Mouse (Mus musculus): Measurements from ENCODE around the gene Trim47. TPM values are rescaled to one million over a fixed set of nuclear protein-coding genes. Genes with fewer than 3 reads are reported as not detected.
"Not testable (repeated sequence)": the region's sequence is repeated elsewhere in the genome, so short reads cannot be mapped to it uniquely, and the experiment has no call there.

Gene Trim47
- total RNA-seq, 1 experiment from 2014 or later, result 17.1 TPM

- no peak for DNase-seq
These were observed 11.1 kb upstream of the Trim47 start for GRCm38 (mm10) chr11:116138096-116138467.

GRCm38 (mm10) chr11:116134171-116134570, 7.2 kb upstream of the Trim47 start:
- DNase-seq, result no peak

DNA sequence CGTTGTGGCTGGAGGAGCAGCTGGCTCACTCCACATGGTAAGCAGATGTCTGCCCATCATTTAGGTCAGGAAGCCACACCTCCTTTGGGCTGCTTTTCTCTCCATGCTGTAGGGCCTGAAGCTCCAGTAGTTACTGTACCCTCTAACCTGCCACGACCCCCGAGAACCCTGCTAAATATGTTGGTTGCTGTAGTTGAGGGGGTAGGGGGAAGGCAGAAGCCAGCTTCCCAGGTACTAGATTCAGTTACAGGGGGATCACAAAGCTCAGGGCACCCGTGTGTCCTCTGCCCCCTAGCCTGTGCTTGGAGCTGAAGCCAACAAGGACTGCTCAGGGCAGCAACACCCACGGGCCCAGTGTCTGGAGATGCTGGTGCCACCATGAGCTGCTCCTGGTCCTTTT, 6.5 kb upstream of the Trim47 start:
- no peak for DNase-seq

DNA sequence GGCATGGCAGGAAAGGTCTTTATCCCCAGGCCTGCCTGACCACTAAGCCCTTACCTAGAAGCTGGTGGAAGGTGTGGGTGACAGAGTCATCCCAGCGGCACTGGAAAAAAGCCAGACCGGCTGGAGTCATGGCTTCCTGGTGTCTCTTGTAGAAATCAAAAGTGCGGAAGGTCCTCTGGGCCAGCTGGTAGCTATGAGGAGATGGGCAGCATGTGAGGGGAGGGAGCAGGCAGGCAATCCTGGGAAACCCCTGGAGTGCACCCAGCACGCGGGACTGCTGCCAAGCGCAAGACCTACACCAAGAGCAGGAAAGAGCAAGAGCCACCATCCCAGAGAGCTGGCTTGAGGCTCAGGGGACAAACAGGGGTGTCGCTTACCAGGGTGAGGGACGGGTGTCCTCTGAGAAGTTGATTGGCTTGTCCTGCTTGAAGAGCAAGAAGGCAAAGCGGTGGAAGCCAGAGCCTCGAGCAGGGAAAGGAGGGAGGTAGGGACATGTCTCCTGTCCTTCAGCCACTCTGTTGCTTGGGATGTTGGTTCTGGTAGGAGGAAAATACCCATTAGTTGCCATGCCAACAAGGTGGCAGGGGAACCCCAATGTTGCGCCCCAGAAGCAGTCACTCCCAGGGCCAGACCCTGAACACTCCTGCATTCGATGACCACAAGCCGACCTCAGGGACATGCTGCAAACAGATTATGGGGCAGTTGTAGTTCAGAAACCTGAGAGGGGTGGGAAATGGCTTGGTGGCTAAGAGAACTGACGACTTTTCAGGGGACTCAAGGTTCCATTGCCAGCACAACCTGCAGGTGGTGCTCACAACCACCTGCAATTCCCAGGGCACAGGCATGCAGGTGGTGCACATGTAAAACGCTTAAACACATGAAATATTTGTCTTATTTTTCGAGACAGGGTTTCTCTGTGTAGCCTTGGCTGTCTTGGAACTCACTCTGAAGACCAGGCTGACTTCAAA, 5.6 kb upstream of the Trim47 start:
- peak; percentile 45 for DNase-seq

GRCm38 (mm10) chr11:116131349-116132170, 4.5 kb upstream of the Trim47 start:
- no peak for DNase-seq

GRCm38 (mm10) chr11:116130488-116131205, 3.6 kb upstream of the Trim47 start, which contains the start of gene Trim65:
Trim65 (minus strand) TSS chr11:116131128.
- peak; percentile 90 for DNase-seq

GRCm38 (mm10) chr11:116129993-116130487, 3.0 kb upstream of the Trim47 start:
- no peak for DNase-seq

- no peak for DNase-seq
These were observed 2.2 kb upstream of the Trim47 start for GRCm38 (mm10) chr11:116129091-116129790.

DNA sequence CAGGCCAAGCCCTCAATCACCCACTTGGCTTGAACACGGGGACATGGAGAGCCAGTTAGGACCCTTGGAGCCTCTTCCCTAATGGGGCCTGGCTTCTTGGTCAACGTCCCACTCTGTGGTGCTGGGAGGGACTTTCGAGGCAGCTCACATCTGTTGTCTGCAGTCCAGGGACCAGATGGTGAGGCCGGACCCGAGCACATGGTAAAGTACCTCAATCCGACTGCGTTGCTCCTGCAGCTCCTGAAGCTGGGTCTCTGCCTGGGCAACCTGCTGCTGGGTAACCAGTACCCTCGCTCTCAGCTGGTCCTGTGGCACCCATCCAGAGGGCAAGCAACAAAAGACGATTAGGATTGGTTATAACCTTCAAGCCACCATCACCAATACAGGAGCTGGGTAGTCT, 976 bp upstream of the Trim47 start:
- DNase-seq, result no peak

DNA sequence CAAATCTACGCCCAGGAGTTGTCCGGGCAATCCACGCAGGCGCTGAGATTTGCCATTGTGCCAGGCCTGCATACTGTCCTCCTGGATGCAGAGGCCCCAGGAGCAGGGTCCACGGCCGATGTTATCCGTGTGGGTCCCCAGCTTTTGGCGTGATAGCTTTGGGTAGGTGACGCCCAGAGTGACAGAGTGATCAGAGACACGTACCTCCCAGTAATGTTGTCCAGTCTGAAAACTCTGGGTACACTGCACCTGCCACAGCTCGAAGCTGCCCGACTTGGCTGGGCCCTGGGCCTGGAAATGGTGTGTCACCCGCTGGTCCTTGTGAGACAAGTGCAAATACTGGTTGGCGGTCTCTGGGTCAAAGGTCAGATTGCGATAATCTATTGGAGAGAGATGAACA, 749 bp downstream of the Trim47 start:
- DNase-seq, result no peak

- not testable (repeated sequence) for DNase-seq
These were observed 5.2 kb downstream of the Trim47 start for GRCm38 (mm10) chr11:116121731-116122245.

DNA sequence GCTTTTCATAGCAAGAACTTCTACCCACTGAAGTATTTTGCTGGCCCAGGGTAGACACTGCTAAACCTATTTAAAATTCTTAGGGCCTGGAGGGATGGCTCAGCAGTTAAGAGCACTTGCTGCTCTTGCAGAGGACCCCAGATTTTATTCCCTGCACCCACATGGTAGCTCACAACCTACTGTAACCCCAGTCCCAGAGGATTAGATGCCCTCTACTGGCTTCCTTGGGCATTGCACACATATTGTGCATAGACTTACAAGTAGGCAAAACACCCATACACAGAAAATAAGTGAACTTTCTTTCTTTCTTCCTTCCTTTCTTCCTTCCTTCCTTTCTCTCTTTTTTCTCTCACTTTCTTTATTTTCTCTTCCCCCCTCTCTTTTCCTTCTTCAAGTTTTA, 9.2 kb downstream of the Trim47 start:
- no peak for DNase-seq

DNA sequence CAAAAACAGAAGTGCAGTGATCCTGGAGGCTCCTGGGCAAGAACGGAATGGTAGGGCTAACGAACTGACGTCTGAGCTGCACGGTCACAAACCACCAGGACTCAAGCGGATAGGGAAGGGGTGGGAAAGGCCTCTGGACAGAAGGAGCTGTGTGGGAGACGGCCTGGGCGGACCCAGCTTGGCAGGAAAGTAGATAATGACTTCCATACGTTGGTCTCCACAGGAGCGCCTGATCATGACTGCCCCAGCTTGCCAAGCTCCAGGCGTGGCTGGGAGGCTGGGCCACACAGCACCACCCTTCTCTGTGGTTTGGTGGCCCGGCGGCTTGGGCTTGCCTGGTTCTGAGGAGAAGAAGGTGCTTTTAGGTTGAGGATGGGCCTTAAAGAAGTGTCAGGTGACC, 9.8 kb downstream of the Trim47 start:
- no peak for DNase-seq

DNA sequence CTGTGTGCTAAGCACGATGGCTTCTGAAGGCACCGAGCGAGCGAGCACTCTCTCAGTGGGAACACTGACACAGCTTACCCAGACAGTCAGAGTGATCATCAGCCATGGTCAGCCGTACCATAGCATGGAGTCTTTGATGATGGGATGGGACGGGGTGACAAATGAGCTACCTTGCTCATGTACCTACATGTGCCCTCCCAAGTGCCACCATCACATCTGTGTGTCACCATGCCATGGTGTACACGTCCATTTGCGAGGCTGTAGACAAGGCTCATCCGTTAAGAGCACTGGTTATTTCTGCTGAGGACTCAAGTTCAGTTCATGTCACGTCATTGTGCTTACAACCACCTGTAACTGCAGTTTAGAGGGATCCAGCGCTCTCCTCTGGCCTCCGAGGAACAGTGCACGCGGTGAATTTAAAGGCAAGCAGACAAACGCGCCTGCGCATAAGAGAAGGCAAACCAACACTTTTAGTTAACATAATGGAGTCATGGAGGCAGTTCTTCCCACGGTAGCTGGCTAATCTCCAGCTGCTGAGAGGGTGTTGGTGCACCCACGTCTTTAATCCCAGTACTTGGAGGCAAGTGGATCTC, 15.3 kb downstream of the Trim47 start:
- DNase-seq, result no peak

DNA sequence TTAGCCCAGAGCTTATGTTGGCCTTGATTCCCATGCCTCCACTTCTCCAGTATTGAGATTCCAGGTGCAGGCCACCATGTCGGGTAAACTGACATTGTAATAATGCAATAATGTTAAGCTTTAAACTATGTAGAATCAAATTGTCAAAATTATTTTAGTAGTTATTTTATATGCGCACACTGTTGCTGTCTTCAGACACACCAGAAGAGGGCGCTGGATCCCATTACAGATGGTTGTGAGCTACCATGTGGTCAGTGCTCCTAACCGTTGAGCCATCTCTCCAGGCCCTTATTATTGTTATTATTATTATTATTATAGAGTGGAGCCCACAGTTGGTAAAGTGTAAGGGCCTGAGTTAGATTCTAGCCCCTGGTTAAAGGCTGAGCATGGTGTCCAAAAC, 15.9 kb downstream of the Trim47 start:
- DNase-seq, result no peak

DNA sequence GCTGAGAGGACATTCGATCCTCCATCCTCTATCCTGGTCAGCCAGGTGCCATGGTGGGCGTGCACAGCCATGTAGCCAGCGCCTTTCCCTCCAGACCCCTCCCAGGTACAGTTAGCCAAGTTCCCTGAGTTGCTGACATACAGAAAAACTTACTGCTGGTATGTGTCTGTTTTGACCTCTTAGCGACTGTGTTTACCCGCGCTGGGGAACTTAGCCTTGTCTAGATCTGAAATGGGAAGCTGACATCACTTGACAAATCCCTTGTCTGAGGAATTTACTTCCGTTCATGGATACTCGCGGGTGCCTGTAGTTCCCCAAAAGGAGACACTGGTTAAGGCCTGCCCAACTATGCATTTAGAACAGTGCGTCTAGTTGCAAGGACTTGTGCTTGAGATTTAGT, 16.5 kb downstream of the Trim47 start:
- no peak for DNase-seq

- DNase-seq, result peak; percentile 84
These were observed 16.9 kb downstream of the Trim47 start for GRCm38 (mm10) chr11:116110131-116110530.

GRCm38 (mm10) chr11:116109441-116110081, 17.4 kb downstream of the Trim47 start:
- DNase-seq, result no peak

- DNase-seq, result peak; percentile 66
These were observed 18.4 kb downstream of the Trim47 start for GRCm38 (mm10) chr11:116108464-116109137.

- DNase-seq, result no peak
These were observed 19.2 kb downstream of the Trim47 start for GRCm38 (mm10) chr11:116107777-116108285.
